Mouse (Mus musculus) mouse embryonic stem cell (cell line): Measurements from ENCODE around the gene Arf4.

Experiments
- in situ Hi-C, 2 experiments: fragments of 300-500 bp; cut with MboI; formaldehyde crosslinking; loops; 1 replicate in 1 of 2; 3 replicates in 1 of 2; pipeline ENCODE4 v1.14.3; 2019 to 2020; ENCODE audit warnings: low sequenced_read_pairs in 2 of 2, low pct_unique_long_range_greater_than_20kb in 1 of 2, mixed read lengths in 1 of 2; ENCODE audit not compliant: unreplicated experiment in 1 of 2

Arf4 gene

GRCm38 (mm10) chr14:26637851-26638707 is at the start of gene Arf4:
Gene Arf4, plus strand, starts transcription at chr14:26638074.
- in situ Hi-C loops, result no loop called here

DNA sequence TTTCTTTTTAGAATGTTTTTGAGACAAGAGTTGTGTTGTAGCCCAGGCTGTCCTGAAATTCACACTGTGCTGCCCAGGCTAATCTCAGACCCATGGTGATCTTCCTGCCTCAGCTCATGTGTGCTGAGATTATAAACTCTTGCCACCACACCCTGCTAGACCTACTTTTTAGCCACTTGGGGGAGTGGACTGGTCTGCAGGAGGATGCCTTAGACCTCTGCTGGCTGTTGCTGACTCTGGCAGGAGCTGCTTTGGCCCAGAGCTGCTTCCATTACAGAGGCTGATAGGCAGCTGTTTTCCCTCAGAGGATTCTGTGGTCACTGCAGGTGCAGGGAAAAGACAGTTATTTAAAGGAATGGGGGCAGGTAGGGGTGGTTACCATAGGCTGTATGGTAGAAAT is 46.5 kb upstream of the Arf4 start:
- in situ Hi-C loops, result no loop called here

GRCm38 (mm10) chr14:26593281-26593895 is 44.5 kb upstream of the Arf4 start:
- in situ Hi-C loops, result no loop called here

DNA sequence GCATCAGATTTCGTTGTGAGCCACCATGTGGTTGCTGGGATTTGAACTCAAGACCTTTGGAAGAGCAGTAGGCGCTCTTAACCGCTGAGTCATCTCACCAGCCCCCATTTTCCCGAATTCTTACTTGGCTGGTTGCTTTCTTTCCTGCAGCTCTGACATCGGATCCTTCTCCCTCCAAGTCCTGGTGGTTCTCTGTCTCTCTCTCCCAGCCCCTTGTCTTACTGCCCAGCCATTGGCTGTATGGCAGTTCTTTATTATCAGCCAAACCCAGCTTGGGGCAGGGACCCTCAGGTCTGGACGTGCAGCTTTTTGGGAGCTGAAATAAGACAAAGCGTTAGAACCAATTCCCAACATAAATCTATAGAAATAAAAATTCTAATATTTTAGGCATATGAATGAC is 42.7 kb upstream of the Arf4 start:
- in situ Hi-C loops, result no loop called here

DNA sequence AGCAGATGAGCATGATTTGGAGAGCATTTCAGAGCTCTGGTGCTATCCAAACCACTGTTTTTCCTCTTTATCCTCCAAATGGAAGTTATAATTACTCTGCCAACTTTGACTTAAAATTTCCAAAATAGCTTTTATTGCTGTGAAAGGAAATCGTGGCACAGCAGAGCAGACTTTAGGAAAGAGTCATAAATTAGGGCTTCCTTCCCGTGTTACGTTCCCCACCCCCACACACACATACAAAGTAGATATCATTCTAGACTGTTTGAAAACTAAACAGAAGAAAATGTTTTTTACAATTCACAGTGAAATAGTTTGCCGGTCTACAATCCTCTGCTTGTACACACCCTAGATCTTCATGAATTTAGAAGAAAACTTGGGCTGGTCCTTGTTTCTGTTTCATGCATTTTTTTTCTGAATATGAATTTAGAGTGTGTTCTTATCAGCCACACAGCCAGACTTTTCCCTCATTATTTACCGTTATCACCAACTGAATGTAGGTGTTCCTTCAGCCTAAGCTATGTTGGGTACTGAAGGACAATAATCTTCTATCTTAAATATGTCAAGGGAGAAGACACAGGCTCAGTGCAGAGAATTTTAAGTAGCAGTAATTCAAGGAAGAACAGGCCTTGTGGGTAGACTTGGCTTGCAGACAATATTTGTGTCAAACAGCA is 42.0 kb upstream of the Arf4 start:
- in situ Hi-C loops, result no loop called here

DNA sequence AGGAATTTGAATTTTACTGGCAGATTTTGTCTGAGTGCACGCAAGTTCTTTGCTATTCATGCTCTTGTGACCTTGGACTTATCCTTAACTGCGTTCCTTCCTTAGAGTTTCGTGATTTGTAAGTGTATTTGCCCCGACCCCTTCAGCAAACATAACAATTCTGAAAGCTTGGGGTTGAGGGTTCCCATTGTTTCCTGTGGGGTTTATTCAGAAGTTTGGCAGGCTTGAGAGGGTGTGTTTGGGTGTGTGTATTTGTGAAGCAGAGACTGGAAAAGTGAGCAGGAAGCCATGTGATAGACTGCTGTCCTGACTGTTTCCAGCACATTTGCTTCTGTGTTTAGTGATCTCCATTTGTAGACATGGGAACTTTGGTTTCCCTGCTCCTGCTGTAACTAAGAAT is 32.5 kb upstream of the Arf4 start:
- in situ Hi-C loops, result no loop called here

DNA sequence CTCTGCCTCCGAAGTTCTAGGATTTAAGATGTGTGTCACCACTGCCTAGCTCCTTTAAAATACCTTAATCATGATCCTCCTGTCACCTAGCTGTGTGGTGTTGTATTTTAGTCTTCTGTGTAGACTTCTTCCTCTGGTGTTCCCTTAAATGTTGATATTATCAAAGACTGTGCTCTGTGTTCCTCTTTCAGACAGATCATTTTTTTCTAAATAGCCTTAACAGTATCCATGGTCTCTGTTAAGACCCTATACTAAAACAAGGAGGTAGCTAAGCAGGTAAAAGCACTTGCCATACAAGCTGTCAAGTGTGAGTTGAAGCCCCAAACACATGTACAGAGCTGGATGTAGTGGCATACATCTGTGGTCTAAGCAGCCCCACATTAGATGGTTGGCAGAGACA is 28.2 kb upstream of the Arf4 start:
- in situ Hi-C loops, result no loop called here

DNA sequence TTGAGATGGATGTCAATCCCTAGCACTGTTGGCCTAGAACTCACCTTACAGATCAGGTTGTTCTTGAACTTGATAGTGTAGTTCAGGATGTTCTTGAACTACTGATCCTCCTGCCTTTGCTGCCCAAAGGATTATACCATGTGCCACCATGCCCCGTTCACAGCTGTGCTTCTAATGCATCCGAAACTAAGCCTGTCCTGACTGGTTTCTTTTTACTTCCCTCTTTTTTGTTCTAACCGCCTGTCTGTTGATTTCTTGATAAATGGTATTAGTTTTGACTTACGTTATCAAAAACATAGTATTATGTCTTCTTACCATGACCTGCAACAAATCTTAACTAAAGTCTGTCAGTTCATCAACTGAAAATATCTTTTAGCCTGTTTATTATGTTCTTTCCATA is 27.2 kb upstream of the Arf4 start:
- in situ Hi-C loops, result no loop called here

DNA sequence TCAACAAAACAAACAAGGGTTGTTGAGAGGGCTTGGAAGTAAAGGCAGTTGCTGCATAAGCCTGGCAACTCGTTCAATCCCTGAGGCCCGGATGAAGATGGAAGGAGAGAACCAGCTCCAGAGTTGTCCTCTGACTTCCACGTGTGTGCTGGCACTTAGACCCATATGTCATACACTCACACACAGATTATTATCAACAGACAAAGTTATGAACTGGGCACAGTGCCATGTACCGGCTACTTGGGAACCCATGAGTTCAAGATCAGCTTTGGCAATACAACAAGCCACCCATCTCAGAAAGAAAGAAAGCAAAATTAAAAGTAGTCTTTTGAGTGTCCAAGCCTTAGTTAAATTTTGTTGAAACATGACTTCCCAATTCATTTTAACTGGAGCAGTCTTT is 12.6 kb upstream of the Arf4 start:
- in situ Hi-C loops, result no loop called here

DNA sequence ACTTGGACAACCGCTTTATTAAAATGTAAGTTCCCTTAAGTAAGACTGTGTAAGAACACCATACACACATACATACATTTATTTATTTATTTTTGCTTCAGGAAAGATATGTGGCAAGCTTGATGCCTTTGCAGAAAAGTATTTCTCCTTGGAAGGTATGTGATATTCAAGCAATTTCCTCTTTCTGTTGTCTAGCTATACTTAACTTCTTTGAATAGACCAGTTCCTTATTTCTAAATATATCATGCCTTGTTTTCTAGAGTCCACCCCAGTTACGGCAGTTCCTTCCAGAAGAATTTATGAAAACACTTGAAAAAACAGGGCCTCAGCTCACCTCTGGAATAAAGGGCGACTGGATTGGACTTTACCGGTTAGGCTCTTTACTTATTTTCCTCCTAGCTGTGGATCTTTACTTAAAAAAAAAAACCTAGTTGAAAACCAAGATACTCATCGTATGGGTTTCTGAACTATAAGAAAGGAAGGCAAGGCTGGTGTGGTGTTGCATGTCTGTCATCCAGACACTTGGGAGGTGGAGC is 11.2 kb upstream of the Arf4 start:
- in situ Hi-C loops, result no loop called here

DNA sequence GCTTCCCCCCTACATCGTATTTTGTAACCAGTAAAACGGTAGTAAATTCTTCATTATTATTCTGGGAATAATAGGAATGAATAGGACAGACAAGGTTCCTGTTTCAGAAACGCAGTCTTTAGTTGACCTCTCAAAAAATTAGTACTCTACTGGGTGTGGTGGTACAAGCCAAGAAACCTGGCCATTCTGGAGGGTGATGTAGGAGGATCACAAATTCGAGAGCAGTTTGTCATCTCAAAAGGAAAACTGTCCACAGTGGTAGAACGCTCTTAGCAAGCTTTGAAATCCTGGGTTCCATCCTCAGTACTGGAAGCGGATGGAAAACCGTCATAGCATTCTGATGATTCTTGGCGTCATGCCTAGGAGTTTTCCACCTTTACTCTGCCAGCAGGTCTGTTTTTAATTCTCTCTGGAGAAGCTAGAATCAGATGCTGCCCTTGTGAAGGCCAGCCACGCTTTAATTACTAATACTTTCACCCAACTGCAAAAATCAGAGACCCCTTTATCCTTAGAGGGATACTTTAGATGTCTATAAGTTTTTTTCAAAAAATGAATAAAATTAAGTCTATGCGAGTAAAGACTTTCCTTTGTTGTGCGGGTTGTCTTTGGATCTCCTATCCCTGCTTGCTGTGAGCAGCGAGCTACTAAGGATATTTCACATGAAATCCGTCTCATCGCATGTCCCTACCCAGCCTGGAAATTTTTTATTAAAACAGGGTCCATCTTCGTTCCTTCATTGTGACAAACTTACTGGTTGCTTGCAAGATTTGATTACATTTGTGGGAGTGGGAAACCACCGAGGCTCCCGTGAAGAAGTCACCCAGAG is 636 bp upstream of the Arf4 start:
- in situ Hi-C loops, result no loop called here

- in situ Hi-C loops, result no loop called here
Measured at GRCm38 (mm10) chr14:26638708-26639084, 822 bp downstream of the Arf4 start.

DNA sequence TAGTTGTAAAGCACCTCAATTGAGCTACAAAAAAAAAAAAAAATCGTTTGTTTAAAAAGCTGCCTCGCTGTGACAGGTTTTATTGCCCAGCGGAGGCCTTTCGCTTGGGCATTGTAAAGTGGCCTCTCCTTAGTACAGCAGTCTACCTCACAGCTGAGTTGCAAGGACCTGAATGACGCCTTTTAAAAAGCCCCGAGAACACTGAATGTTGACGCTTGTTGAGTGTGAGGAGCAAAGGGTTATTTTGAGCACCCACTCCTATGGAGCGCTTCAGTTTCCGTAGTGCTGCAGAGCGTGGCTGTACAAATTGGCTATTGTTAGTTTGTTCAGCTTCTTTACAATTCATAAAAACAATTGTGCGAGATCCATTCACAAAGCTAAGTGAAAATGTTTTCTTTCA is 1.4 kb downstream of the Arf4 start:
- in situ Hi-C loops, result no loop called here

GRCm38 (mm10) chr14:26639961-26640360 is 2.1 kb downstream of the Arf4 start:
- in situ Hi-C loops, result no loop called here

DNA sequence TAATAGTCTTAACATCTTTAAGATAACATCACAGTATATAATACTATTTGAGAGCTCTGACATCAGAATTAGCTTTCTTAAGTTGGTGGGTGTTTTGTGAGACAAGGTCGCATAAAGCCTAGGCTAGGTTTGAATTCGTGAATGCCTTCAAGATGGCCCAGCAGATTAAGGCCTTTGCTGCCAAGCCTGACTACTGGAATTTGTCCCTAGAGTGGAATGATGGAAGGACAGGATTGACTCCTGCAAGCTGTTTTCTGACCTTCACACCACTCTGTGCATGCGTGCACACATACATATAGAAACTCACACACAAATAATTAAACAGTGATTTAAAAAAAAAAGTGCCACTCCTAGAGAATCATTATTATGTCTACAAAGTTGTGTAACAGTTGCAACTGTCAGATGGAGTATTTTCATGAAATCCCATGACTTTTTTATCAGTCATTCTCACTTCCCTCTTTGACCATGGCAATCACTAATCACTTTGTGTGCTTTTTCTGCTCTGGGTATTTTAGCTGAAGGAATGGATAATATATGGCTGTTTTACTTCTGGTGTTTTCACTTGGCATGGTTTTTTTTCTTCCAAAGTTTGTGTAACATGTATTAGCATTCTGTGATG is 5.2 kb downstream of the Arf4 start:
- in situ Hi-C loops, result no loop called here

GRCm38 (mm10) chr14:26645989-26646650 is 8.2 kb downstream of the Arf4 start:
- in situ Hi-C loops, result no loop called here

DNA sequence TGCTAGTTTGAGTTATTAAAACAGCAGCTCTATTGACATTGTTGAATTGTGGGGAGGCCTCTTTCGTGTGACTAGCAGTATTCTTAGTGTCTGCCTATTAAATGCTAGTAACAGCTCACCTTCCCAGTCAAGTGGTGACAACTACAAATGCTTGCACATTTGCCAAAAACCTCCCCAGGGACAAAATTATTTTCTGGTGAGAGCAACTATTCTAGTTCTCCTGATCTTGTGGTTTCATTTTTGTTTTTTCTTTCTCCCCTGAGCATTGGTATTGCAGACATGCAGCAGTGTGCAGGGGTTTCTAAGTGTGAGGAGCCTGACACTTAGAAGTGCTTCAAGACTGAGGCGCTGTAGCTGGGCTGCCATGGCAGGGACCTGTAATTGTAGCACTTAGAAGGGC is 9.9 kb downstream of the Arf4 start:
- in situ Hi-C loops, result no loop called here

DNA sequence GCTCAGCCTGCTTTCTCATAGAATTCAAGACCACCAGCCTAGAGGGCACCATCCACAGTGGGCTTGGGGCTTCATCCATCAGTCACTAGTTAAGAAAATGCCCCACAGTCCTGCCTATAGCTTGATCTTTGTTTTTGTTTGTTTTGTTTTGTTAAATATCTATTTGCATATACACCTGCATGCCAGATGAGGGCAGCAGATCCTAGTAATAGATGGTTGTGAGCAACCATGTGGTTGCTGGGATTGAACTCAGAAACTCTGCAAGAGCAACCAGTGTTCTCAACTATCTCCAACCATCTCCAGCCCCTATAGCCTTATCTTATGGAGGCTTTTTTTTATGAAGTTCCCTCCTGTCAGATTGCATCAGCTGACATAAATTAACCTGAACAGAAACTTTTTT is 14.0 kb downstream of the Arf4 start:
- in situ Hi-C loops, result no loop called here
